Mouse (Mus musculus) lung, postnatal 0 days (tissue): Measurements from ENCODE around the gene Coasy. TPM values are rescaled to one million over a fixed set of nuclear protein-coding genes. Genes with fewer than 3 reads are reported as not detected.

Experiments used
- ATAC-seq: fragments of 200-750 bp; cut with Nextera tagmentation; 2 replicates; pipeline ENCODE4 v1.8.0; 2017; ENCODE audit warnings: moderate library complexity
- DNase-seq: peaks from one replicate; pipeline ENCODE4 v3.0.0-alpha.2; 2016; ENCODE audit warnings: low spot score
- H3K27ac ChIP-seq: fragments of 300-500 bp; sonication (generic); 2 replicates; pipeline ENCODE4 v1.5.1; 2014; ENCODE audit warnings: antibody characterized with exemption, mild to moderate bottlenecking, low read length, mixed read lengths
- H3K27me3 ChIP-seq: fragments of 300-500 bp; sonication (generic); replicated peaks from 2 replicates; pipeline ENCODE4 v1.6.1; 2014; ENCODE audit warnings: low read length, mixed read lengths; ENCODE audit not compliant: insufficient read depth
- H3K36me3 ChIP-seq: fragments of 300-500 bp; sonication (generic); 2 replicates; pipeline ENCODE4 v1.6.1; 2014; ENCODE audit warnings: low read length, mixed read lengths; ENCODE audit not compliant: insufficient read depth
- H3K4me1 ChIP-seq: fragments of 300-500 bp; sonication (generic); 2 replicates; pipeline ENCODE4 v1.6.1; 2014; ENCODE audit warnings: antibody characterized with exemption, low read depth, low read length, mixed read lengths; ENCODE audit not compliant: insufficient read depth
- H3K4me2 ChIP-seq: fragments of 300-500 bp; sonication (generic); replicated peaks from 2 replicates; pipeline ENCODE4 v1.6.1; 2014; ENCODE audit warnings: low read depth, mild to moderate bottlenecking, low read length, moderate library complexity, mixed read lengths
- H3K4me3 ChIP-seq: fragments of 300-500 bp; sonication (generic); 2 replicates; pipeline ENCODE4 v1.5.1; 2014; ENCODE audit warnings: low read depth, low read length
- H3K9ac ChIP-seq: fragments of 300-500 bp; sonication (generic); replicated peaks from 2 replicates; pipeline ENCODE4 v1.6.1; 2014; ENCODE audit warnings: low read depth, mild to moderate bottlenecking
- H3K9me3 ChIP-seq: fragments of 300-500 bp; sonication (generic); 2 replicates; pipeline ENCODE4 v1.6.1; 2016; ENCODE audit warnings: low read length, mixed read lengths
- CTCF ChIP-seq: IDR thresholded peaks from 2 replicates; pipeline ENCODE4 v1.5.1; 2016; ENCODE audit warnings: antibody characterized with exemption, mild to moderate bottlenecking
- EP300 ChIP-seq: IDR thresholded peaks from 2 replicates; pipeline ENCODE4 v1.6.1; 2016; ENCODE audit warnings: antibody characterized with exemption, mild to moderate bottlenecking, control low read depth
- WGBS: fragments of 180-500 bp; shearing (Covaris S2); extraction: QIAGEN DNeasy Blood & Tissue Kit; methylation state at CpG from one replicate; pipeline ENCODE4 v1.1.7; 2014; 5-methylcytosine and 5-hydroxymethylcytosine counted together
- polyA plus RNA-seq: library from polyadenylated mRNA; unstranded; fragments of >200 nt; fragmentation: Nextera tagmentation; extraction: Ambion mirVana; gene quantifications from 2 replicates; pipeline ENCODE4 v1.2.1, GENCODE M21; 2015

Gene Coasy
- polyA plus RNA-seq, 1 experiment from 2014 or later, result 30.5 TPM

DNA sequence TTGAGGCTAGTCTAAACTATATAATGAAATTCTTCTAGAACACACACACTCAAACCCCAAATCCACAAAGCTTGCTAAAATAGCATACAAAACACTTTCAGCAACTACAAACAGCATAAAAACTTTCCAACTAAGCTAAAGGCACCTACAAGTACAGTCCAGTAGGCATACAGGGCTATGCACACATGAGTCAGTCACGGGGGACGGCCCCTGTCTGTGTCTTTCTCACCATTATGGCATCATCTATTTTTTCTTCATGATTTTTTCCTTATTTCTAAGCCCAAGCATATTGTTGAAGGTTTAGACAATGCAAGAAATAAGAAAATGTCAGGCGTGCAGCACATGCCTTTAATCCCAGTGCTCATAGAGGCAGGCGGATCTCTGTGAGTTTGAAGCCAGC, 28.8 kb downstream of the Coasy start:
- H3K4me2 ChIP-seq, result no peak overlapping the region
- peaks cover 7% of the 10 kb centered on the region; the same call in 1 of the 2 replicates for H3K36me3 ChIP-seq
- H3K27me3 ChIP-seq, result no peaks in the 10 kb centered on the region
- H3K27ac ChIP-seq, result no peak overlapping the region
- TF ChIP-seq CTCF (no peak), EP300 (no peak)
- H3K9ac ChIP-seq, result no peak overlapping the region
- ATAC-seq (no peak), DNase-seq (no peak)
- no peaks in the 10 kb centered on the region for H3K4me1 ChIP-seq
- H3K9me3 ChIP-seq, result no peaks in the 10 kb centered on the region
- no peak overlapping the region for H3K4me3 ChIP-seq
- WGBS, result 89% methylated on average over 4 of the region's 4 CpGs

DNA sequence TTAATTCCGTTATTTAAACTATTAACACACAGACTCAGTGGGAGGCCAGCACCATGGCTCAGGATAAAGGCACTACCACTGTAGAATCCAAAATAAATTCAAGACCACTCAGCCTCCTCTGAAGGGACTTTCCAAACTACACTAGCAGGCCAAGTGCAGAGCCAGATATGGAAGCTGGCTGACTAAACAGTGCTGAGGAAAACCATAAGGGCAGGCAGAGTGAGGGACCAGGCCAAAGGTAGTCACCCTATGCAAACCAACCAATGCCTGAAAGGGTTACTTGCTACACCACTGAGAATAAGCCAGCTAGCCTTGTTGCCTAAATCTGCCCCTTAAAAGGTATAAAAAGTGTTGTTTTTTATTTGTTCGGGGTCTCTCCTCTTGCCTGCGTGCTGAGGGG, 29.8 kb downstream of the Coasy start:
- H3K27ac ChIP-seq, result no peak overlapping the region
- DNase-seq, result no peak
- TF ChIP-seq CTCF (no peak), EP300 (no peak)
- 90% methylated on average over 3 of the region's 3 CpGs for WGBS
- H3K4me1 ChIP-seq, result no peaks in the 10 kb centered on the region
- H3K27me3 ChIP-seq, result no peaks in the 10 kb centered on the region
- H3K4me3 ChIP-seq, result no peak overlapping the region
- no peak overlapping the region for H3K9ac ChIP-seq
- ATAC-seq, result no peak
- H3K9me3 ChIP-seq, result no peaks in the 10 kb centered on the region
- peaks cover 7% of the 10 kb centered on the region; the same call in 1 of the 2 replicates for H3K36me3 ChIP-seq
- H3K4me2 ChIP-seq, result no peak overlapping the region

DNA sequence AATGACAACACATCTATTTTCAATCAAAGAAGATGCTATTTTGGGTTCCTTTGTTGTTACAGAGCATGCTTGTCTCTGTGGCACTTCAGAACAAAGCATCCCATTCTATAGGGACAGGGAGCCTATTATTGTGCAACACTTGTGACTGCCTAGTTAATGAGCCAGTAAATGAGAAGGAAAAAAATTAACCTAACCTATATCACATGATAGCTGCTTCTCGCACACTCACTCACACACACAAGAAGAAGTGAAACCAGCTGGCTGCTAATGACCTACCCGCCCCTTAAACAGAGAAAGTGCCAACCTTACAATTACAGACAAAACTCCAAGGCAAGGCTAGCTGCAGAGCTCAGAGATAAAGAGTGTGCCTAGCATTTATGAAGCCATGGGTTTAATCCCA, 33.2 kb downstream of the Coasy start:
- Histone ChIP-seq H3K36me3 (no peaks in the 10 kb centered on the region), H3K9ac (no peak overlapping the region), H3K4me1 (peaks cover 12% of the 10 kb centered on the region; the same call in 1 of the 2 replicates), H3K4me2 (no peak overlapping the region), H3K27me3 (no peaks in the 10 kb centered on the region), H3K27ac (no peak overlapping the region), H3K4me3 (no peak overlapping the region), H3K9me3 (no peaks in the 10 kb centered on the region)
- 79% methylated on average over 2 of the region's 2 CpGs for WGBS
- peak; percentile 11 for DNase-seq
- no peak for ATAC-seq
- TF ChIP-seq CTCF, result no peak
- TF ChIP-seq EP300, result no peak

DNA sequence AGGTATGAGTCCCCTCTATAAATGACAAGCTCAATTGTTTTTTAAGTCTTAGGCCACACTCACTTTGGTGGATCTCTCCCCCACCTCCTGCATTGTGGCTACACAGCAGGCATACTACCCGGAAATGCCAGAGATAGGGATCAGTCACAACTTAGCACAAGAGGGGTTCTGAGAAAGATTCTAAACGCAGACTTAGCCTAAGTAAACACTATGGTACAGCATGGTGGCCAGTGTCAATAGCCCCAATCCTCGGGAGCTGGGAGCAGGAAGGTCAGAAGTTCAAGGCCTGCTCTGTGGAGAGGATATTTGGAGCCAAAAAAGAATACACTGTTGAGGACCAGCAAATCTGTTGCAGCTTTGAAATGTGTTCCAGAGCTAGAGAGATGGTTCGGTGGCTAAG, 35.7 kb downstream of the Coasy start:
- H3K27ac ChIP-seq, result peak overlapping the region; percentile 89; the same call in 1 of the 2 replicates
- peak; percentile 39 for DNase-seq
- 12% methylated on average over 4 of the region's 4 CpGs for WGBS

DNA sequence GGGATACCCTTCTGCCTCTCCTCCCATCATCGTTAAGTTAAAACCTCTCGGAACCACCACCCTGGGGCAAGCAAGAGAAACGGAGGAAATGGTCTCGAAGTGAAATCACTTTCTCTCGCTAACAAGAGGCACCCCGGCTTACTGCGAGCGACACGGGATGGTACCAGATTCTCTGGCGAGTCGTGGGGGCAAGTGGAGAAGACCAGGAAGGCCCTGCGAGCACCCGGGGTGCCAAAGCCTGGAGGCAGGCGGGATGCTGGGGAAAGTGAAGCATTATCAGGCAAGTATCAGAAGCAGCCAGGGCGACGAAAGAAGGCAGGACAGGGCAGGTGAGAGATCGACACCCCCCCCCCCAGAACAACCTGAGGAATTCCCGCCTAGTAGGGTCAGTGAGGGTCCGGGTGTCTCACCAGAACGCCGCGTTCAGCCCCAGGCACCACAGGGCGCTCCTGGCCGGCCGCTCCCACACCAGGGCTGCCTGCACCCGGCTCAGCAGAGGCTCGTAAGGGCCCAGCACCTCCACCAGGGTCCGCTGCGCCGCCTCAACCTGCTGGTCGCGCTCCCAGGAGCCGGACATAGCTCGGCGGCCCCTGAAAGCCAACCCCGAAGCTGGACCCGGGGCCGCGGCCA, 36.9 kb downstream of the Coasy start:
- ATAC-seq, result peak; percentile 74
- no peaks in the 10 kb centered on the region for H3K9me3 ChIP-seq
- WGBS, result 1% methylated on average over 36 of the region's 39 CpGs
- peak overlapping the region; percentile 80 for H3K4me3 ChIP-seq
- peak overlapping the region; percentile 88 for H3K9ac ChIP-seq
- DNase-seq, result peak; percentile 24
- peak overlapping the region; percentile 89 for H3K27ac ChIP-seq
- no peaks in the 10 kb centered on the region for H3K27me3 ChIP-seq
- peaks cover 16% of the 10 kb centered on the region; the same call in 1 of the 2 replicates for H3K4me1 ChIP-seq
- H3K4me2 ChIP-seq, result peak overlapping the region; percentile 86
- TF ChIP-seq CTCF (peak; percentile 64), EP300 (no peak)
- H3K36me3 ChIP-seq, result no peaks in the 10 kb centered on the region

More for the DNA sequence above, 35.7 kb downstream of the Coasy start:
- Histone ChIP-seq H3K27me3 (no peaks in the 10 kb centered on the region), H3K4me1 (peaks cover 16% of the 10 kb centered on the region; the same call in 1 of the 2 replicates), H3K4me3 (no peak overlapping the region), H3K9me3 (no peaks in the 10 kb centered on the region), H3K4me2 (peak overlapping the region; percentile 86), H3K36me3 (no peaks in the 10 kb centered on the region), H3K9ac (peak overlapping the region; percentile 88; the same call in 1 of the 2 replicates)
- ATAC-seq, result no peak
- TF ChIP-seq EP300 (0 out of 2 replicates have a peak, but pooled peaks have one; percentile 5), CTCF (no peak)

DNA sequence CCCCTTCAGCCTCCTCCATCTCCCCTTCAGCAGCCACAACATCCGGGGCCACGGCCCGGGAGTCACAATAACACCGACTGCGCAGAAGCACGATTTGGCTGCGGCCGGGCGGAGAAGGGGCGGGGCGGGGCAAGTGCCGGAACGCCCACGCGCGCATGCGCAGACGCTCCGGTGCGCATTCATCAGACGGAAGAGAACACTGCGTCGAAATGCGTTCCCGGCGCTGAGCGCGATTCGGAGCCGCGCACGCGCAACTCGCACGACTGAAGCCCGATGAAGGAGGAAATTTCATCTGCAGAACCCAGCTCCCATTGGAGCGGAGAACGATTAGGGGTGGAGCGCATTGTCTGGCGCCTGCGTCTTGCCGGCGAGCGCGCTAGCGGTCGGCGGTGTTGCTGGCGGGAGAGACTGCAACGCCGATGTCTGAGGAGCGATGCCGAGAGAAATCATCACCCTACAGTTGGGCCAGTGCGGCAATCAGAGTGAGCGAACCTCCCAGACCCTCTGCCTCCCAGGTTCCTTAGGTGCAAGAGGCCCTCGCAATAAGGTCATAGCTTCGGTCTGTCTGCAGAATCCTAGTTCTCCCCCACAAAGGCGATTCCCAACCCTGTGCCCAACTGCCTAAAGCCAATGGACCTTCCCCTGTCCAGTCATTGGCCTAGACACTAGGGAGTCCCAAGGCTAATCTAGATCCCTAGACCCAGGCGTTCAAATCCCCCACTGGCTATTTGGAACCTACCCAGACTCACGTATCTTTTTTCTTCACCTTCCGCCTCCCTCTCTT, 37.6 kb downstream of the Coasy start, which contains the start of the genes Retreg3 and Tubg1:
Gene Retreg3 (minus strand): TSS at position 133 of the 784 bp plus-strand sequence.
Gene Tubg1 (plus strand): TSS at position 178 of the 784 bp plus-strand sequence.
- H3K36me3 ChIP-seq, result no peaks in the 10 kb centered on the region
- DNase-seq (peak; percentile 100), ATAC-seq (peak; percentile 96)
- peak within 1 kb of the TSS; percentile 89 for H3K27ac ChIP-seq
- H3K9ac ChIP-seq, result peak within 1 kb of the TSS; percentile 88
- peak within 1 kb of the TSS; percentile 80 for H3K4me3 ChIP-seq
- no peaks in the 10 kb centered on the region for H3K9me3 ChIP-seq
- TF ChIP-seq CTCF, result no peak
- no peak for TF ChIP-seq EP300
- WGBS, result 2% methylated on average over 61 of the region's 61 CpGs
- no peaks in the 10 kb centered on the region for H3K27me3 ChIP-seq
- H3K4me1 ChIP-seq, result peaks cover 16% of the 10 kb centered on the region; the same call in 1 of the 2 replicates
- H3K4me2 ChIP-seq, result peak within 1 kb of the TSS; percentile 87
